Mouse (Mus musculus) granulocyte monocyte progenitor cell, adult 5-6 weeks (primary cell): ENCODE measurements around the gene Nolc1. TPM values are rescaled to one million over a fixed set of nuclear protein-coding genes. Genes with fewer than 3 reads are reported as not detected.

Experiments used
- ATAC-seq: replicated peaks from 2 replicates; pipeline ENCODE4 v1.8.0; 2016; ENCODE audit warnings: mild to moderate bottlenecking, moderate TSS enrichment, inconsistent platforms; ENCODE audit not compliant: poor library complexity, severe bottlenecking
- total RNA-seq, 2 experiments: library from RNA; stranded (forward) in 1 of 2; stranded (reverse) in 1 of 2; fragments of 200-712, 200-1000 nt in 1 of 2; fragments of >200 nt in 1 of 2; fragmentation: Nextera tagmentation in 1 of 2; gene quantifications; 2 replicates each; pipeline ENCODE4 v1.2.3; 2014 to 2017

Nolc1 gene
- 108 and 112 TPM in 2 replicates for total RNA-seq (2014; fragmentation: Nextera tagmentation)
- total RNA-seq (2017): 187 and 211 TPM in 2 replicates

DNA sequence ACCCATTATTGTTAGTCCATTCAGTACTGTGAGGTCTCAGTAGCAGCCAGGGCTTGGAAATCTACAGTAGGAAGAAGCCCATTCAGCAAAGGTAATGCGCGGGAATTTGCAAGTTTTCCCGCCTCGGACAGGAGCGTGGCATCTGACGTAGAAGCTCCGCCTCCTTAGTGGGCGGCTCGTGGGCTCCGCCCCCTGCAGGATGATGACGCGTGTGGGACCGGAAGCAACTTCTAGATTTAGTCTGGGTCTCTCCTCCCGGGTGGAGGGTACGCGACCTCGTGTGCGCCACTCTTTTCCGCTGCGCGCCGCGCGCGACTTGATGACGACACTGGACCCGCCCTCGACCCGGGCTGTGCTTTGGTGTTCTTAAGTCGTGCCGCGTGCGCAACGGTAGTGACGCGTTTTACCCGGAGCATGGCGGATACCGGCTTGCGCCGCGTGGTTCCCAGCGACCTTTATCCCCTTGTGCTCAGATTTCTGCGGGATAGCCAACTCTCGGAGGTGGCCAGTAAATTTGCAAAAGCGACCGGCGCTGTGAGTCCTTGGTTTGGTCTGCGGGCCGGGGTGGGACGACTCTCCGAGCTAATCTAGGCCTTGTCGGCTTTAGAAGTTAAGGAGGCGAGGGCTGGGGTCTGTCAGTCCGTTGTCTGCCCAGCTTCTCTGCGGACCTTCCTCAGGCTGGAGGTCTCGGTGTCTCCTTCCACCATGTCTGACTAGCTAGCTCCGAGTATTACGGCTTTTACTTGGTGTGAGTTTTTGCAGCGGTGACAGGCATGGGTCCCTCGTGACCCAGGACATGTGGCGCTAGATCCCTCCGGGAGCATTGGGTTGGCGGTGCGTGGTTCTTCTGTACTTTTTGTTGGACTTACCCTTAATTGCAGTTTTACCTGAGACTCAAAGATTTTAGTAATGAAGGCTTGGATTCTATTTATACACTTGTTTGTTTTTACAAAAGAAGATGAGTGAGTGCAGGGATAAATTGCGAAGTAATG is at the start of gene Nolc1:
Gene Nolc1, plus strand, starts transcription at position 248 of the 992 bp plus-strand sequence.
- ATAC-seq: peak; percentile 96

DNA sequence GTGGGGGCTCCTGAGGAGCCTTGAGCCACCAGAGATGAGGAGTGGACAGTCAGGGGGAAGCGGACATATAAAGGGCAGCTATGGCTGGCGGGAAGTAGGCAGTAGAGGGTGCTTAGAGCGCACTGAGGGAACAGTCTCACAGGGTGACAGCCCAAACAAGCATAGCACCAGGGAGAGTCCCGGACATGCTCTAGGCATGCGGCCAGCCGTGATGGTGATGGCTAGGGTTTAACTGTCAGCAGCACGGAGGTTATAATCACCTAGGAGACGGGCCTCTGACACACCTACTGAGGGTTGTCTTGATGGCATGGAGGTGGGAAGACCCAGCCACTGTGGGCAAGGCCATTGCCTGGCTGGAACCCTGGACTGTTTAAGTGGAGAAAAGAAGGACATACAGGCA is 49.1 kb upstream of the Nolc1 start:
- ATAC-seq: no peak

DNA sequence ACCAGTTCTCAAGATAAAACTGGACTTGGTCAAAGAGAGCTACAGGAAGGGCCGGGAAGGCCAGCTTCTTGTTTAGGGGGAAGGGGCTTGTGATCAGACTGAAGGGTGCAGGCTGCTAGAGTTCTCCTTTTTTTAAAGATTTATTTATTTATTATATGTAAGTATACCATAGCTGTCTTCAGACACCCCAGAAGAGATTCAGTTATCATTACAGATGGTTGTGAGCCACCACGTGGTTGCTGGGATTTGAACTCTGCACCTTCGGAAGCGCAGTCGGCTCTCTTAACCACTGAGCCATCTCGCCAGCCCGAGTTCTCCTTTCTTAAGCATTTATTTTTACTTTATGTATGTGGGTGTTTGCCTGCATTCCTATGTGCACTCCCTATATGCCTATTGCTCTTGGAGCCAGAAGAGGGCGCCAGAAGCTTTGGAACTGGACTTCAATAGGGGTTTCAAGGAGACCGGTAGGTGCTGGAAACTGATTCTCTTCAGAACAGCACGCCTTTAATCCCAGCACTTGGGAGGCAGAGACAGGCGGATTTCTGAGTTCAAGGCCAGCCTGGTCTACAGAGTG is 46.8 kb upstream of the Nolc1 start:
- no peak for ATAC-seq

DNA sequence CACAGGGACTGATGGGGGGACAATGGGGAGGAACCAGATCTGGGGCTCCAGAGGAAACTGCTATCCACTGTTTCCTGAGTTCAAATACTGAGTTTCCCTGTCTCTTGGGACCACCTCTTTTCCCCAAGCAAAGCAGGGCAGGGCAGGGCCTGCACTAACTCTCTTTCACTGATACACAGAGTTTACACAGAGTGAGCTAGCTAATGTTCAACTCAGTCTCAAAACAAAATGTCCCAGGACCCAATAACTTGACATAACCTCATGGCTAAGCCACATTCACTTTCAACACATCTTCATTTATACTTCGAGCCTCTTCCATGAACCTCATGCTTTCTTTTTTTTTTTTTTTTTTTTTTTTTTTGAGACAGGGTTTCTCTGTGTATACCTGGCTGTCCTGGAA is 46.0 kb upstream of the Nolc1 start:
- ATAC-seq: no peak

DNA sequence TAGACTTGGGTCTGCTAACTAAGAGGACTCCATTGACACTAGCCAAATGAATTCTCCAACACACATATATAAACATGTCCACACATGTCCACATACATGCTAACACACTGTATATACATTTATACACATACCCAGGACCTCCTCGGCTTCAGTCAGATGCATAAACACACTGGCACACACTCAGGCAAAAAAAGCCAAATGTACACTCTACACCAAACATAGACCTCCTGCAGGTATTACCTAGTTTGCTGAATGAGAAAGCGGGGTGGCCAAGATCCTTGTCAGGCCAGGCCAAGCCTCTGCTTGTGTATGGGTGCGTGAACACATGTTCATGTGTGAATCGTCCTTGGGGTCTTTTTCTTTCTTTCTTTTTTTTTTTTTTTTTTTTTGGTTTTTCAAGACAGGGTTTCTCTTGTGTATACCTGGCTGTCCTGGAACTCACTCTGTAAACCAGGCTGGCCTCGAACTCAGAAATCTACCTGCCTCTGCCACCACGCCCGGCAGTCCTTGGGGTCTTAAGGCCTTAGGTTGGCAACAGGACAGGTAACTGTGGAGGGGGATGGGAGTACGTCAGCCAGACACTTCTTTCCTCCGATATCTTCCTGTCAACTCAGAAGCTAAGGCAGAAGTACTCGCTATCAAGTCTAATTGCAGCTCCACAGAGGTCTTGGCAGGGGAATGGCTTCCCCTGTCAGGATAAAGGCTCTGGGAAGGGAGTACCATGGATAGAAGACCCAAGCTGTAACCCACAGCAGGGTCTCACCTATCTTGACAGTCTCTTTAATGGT is 45.3 kb upstream of the Nolc1 start:
- ATAC-seq: no peak

DNA sequence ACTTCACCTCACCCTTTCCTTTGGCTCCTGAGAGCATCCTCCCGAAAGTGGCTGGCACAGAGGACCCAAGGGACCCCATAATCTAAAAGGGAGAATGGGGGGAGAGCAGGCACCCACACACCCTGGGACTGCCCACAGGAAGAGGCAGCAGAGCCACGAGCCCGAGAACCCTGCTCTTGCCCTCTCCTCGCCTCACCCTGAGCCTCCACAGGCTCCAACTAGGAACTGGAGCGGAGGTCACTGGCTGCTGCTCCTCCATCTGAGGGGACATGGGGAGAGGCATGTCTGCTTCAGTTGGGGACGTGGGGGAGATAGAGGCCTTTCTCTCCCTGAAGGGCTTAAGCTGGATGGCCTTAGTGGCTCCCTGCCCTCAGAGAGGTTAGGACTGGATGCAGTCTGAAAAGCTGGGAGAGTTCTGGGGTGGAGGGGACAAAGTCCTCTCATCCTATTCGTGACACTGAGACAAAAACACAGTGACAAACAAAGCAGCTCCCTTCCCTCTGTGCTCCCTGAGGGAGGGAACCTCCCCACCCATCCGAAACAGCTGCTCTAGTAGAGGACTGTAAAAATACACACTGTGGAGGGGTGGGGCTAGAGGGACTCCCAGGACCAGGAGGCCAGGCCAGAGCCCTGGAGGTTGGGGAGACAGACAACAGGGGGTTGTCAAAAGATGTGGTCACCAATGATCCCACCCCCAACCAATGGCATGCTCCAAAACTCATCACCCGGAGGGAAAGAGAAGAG is 43.8 kb upstream of the Nolc1 start:
- ATAC-seq: no peak

DNA sequence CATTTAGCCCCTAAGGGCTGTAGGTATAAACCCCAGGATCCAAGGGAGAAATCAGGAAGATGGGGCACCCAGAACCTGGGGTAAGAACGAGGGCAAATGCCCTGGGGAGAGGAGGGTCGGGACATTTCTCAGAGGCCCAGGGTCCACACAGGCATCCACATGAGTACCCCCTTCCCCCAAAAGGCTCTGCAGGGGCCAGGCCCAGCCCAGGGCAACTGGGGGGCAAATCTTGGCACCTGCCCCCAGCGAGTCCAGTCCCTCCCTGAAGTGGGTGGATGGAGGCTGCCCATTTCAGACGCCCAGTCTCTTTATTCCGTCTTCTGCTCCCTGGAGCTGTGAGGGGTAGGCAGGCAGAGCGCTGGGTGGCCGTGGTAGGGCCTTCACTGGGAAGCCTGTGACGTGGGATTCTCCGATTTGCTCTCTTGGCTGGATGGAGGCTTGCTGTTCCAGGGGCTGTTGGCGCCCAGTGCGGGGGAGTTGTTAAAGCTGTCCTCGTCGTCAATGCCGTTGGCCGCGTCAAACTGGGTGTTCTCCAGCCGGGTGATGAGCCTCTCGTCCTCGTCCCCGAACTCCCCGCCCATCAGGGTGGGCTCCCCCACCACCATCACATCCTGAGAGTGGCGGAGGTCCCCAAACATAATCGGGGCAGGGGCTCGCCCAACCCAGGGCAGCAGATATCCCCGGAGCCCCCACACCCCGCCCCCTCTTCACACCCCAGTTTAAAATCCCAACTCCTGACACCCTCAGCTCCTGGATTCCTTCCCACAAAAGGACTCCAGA is 42.7 kb upstream of the Nolc1 start:
- ATAC-seq: no peak

DNA sequence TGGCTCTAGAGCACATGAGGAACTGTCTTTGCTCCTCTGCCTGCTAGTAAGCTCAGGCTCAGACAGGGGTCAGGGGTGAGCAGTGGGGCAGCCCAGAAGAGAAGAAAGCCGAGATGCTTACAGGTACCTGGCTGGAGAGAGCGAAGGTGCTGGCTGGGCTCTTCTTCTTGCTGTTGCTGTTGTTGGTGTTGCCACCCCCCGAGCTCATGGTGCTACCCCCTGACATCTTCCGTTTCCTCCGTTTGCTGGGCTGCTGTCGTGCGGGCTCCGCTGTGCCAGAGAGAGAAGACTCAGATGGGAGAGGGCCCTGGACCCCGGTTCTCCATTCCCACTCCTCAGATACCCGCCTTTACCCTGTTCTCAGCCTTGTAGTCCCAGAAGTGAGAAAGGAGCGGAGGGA is 41.8 kb upstream of the Nolc1 start:
- ATAC-seq: no peak

DNA sequence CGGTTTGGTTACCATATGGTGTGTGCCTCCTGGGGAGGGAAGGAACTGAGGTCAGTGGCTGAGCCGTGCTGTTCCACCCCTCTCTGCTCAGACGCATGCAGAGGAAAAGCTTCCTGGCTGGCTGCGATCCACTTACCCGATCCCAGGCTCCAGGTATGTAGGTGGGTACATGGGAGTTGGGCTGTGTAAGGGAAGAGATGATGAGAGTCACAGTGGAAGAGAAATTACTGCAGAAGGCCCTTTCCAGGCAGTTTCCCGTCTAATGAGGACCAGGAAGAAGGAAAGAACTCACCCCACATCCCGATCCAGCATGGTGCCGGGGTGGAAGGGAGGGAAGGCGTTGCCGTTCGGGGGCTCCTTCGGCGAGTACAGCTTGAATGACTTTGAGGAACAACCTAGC is 39.7 kb upstream of the Nolc1 start:
- ATAC-seq: no peak

DNA sequence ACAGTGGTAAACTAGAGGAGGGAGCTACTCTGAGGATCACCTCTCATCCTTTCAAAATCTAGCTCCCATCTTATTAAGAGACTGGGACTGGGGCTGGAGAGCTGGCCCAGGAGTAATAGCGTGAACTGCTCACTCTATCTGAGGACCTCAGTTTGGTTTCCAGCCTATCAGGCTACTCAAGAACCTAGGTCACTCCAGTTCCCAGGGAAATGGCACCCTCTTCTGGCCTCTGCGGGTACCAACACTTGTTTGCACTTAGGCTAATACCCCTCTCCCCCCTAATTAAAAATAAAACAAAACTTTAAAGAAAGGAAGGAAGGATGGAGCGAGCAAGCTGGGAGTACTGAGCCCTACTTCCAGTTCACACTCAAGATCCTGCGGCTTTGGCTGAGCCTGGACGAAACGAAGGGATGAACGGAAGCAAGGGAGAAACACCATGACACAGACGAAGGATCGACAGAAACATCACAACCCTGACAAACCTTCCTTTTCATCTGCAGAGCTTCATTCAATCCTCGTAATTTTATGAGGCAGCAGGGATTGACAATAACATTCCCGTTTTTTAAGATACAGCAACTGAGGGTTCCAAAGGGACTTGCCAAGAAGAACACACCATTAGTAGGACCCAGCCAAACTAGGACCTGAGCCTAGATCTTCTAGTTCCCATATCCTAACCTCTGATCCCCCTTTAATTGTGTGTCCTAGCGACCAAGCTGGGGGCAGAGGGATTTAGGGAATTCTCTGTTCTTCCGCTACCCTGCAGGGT is 39.0 kb upstream of the Nolc1 start:
- no peak for ATAC-seq

DNA sequence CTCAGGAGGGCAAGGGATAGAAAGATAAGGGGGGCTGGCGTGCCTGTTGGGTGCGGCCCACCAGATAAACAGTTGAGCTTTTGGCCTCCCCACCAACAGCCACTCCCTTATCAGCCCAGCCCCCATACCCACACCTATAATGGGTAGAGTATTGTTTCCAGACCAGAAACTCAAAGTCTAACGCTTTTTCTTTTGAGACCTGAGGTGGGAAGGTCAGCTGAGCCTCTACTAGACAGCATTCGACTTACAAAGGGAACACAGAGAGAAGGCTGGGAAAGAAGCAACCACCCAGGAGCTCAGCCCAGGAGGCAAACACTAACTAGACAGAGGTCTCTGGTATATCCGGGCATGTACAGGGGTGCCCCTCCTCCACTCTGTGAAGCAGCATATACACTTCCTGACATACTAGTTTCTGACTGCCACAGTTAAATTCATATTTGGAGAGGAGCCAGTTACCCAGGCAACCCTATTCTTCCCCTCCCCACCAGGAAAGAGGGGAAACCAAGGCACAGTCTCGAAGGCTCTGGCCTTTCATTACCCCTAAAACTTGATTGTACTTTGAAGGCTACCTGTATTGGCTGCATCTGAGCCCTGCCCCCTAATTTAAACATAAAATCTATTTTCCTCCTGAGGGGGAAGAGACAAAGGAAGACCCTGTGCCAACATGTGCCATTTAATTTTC is 38.3 kb upstream of the Nolc1 start:
- no peak for ATAC-seq

DNA sequence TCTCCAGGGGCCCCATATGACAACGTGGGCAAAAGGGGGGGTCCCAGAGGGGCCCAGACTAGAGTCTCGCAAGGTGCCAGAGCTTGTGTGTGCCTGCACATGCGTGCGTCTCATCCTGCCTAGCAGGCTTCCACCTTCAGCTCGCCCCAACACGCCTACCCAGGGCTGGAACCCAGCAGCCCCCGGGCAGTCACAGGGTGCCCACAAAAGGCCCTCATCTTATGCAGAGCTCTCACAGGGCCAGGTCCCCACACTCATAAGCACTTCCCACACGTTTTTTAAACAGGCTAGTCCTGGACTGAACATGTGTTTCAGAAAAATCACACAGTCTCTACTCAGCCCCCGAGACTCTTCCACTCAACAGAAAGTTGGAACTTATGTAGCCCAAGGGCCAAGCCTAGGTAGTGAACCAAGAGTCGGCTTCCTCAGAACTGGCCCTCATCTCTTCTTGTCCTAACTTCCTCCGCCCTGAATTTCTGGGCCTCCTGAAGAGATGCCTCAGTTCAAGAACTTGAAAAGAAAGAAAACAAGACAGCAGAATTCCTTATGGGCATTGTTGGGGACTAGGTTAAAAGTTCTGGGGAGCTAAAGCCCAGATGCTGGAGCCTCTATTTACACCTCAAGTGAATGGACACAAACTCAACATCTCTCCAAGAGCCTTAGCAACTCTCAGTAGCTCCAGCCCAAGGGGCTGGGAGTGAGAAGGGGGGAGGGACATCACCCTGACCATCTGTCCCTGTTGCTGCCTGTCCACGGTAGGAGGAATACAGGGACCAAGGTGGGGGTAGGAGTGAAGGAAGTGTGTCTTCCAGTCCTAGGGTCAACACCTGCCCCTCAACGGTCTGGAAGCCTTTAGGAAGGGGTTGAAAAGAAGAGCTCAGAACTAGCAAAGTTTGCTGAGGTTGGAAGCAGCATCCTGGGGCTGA is 37.5 kb upstream of the Nolc1 start:
- ATAC-seq: no peak

DNA sequence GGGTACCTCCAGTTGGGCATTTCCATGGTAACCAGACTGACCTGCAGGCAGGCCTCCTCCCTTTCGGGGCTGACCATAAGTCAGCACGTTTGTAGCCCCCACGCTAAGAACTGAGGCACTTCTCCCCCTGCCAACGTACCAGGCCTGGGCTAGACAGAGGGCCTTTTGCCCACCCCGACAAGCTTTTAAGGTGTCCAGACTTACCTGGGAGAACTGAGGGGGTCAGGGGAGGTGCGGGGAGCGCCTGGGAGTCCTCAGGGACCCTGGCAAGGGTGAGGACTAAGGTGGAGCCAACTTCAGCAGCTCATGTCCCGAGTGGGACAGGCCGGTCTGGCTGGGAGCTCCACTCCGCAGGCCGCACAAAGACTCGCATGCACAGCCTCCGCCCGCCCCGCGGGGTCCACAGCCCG is 36.8 kb upstream of the Nolc1 start:
- ATAC-seq: no peak

DNA sequence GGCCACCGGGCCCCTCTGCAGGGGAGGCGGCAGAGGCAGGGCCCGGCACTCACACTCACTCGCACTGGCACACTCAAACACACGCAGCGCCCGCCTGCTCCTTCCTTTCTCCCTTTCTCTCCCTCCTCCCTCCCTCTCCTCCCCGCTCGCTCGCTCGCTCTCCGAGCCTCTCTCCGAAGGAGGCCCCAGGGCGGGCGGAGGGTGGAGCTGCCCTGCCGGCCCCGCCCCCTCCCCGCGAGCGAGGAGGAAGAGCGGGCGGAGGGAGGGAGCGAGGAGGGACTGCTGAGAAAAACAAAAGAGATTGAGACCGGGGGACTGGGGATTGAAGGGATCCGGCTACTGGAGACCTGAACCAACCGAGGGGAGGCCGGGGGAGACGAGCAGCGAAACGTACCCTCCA is 36.2 kb upstream of the Nolc1 start:
- ATAC-seq: peak; percentile 89

DNA sequence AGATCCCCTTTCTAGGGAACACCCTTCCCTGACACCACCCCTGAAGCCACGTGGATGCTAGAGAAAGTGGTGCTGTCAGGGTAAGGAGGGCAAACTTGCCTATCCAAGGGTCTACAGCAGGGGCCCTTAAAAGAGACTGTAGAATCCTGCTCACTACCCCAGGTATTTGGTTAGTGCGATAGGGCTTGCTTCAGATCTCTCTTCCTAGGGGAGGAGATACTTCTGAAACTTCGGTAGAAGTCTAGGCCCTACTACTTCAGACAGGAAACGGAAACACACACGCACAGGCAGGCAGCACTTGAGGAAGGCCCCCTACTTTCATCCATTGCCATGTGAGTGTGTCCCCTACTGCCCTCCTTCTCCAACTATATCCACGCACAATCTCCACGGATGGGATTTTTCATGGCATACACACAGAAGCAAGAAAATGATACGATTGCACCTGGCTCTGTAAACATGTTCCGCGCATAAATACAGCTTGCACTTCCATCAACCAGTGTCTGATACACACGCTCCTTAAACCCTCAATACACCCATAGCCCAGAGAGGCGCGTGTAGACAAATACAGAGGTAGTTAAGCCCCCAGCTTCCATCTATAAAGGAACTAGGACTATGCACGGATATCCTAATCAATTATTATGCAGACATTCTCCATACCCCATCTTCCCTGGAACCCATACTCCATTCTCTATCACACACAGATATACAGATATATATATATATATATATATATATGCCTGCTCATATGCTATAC is 35.3 kb upstream of the Nolc1 start:
- ATAC-seq: no peak

DNA sequence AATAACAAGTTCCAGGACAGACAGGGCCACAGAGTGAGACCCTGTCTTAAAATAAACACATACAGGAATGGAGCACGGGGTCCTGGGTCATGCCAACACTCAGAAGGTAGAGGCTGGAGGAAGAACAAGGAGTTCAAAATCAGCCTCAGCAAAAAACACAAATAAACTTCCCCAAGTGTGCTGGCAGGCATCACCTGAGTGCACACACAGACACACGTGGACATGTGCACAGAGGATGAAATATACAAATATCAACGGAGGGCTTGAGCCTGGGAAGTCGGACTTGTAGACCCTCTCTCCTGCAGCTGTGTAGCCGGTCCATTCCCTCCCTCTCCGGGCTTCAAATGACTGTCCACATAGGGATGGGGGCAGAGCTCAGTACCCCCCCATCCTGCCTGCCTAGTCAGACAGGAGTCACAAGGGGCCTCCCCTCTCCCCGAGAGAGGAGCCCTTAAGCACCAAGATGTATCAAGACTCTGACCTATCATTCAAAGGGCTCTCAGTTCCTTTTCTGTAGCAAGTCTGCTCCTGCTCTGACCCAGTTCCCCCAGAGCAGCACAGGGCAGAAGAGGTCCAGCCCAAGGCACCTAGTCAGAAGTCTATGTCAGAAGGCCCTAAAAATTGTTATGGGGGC is 34.2 kb upstream of the Nolc1 start:
- 0 out of 2 replicates have a peak, but pooled peaks have one; percentile 4 for ATAC-seq
